Comparison of ENCODE assay signal across 17 mouse cellular contexts in the genomic region with DNA sequence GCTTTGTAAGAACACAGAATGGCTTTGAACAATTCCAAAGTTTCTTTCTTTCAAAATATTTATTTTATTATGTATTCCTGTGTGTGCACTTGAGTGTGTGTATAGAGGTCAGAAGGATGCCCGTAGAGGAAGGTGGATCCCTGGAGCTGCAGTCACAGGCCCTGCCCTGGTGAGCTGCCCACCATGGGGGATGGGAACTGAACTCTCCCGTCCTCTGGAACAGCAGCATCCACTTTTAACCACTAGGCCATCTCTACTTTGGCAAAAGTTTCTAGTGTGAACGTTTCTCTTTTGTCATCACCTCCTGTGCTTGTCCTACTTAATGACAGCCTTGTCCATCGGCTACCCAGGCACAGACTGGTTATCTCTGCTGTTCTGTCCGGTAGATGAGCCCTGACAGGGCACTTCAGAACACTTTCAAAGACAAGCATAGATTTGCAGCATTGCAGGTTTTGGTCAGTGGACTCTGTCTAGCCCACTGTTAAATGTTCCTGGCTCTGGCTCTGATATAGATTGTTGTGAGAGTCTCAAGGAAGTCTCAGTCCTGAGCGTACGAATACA. TPM values are rescaled to one million over a fixed set of nuclear protein-coding genes. Genes with fewer than 3 reads are reported as not detected.
A peak's percentile ranks its signal among the peaks of the same experiment; 100 is the strongest.
DNase-seq lines count a peak whose midpoint lies in the region; ATAC-seq and TF ChIP-seq lines count a peak whose summit lies in the region.
"Had no signal": no experiment of that assay in that cellular context is flagged by ENCODE, and none has a peak within 500 bp of the region (broad histone marks: within the 10 kb centered on the region; RNA-seq: fewer than 3 reads in every experiment).

No protein-coding gene starts in this region.

- no peak overlapping the region for H3K4me2 ChIP-seq in heart, embryonic 12.5 days
- no peak overlapping the region for H3K4me2 ChIP-seq in kidney, embryonic 16.5 days (replicated peaks; ENCODE audit: low read depth, low read length)
- H3K4me2 ChIP-seq: embryonic facial prominence, embryonic 15.5 days; heart, embryonic 15.5 days had no signal

- 44% methylated on average over 7 of the region's 7 CpGs for WGBS in heart, adult 2 months
- WGBS in heart, embryonic 12.5 days, result 23% methylated on average over 7 of the region's 7 CpGs
- WGBS in kidney, embryonic 16.5 days, result 79% methylated on average over 7 of the region's 7 CpGs

- H3K79me2 ChIP-seq in heart, adult 2 months (replicated peaks; ENCODE audit: control insufficient read depth, insufficient read depth, low read length), result peaks cover 10% of the 10 kb centered on the region

- H3K9ac ChIP-seq in heart, adult 2 months (ENCODE audit: low read depth, low read length), result no peak overlapping the region
- H3K9ac ChIP-seq in heart, embryonic 12.5 days, result no peak overlapping the region
- no peak overlapping the region for H3K9ac ChIP-seq in kidney, embryonic 16.5 days (replicated peaks; ENCODE audit: low read length)
- H3K9ac ChIP-seq: embryonic facial prominence, embryonic 15.5 days; heart, embryonic 15.5 days had no signal

- no peak overlapping the region for H3K4me3 ChIP-seq in heart, adult 2 months
- H3K4me3 ChIP-seq in heart, embryonic 12.5 days, result no peak overlapping the region
- H3K4me3 ChIP-seq in kidney, embryonic 16.5 days (ENCODE audit: low read length), result no peak overlapping the region
- H3K4me3 ChIP-seq: embryonic facial prominence, embryonic 15.5 days; erythroblast, embryonic 14.5 days; forebrain, embryonic 10.5 days; heart, embryonic 15.5 days had no signal

- intact Hi-C loops in heart, adult 2 months (cut with DNase I), result no loop called here
- intact Hi-C loops in heart, postnatal 10 days (cut with DNase I), result no loop called here

- peak in 1 of 2 experiments; percentile 31 for DNase-seq in heart, adult 2 months
- DNase-seq in kidney, adult 18-20 months, result no peak
- DNase-seq in heart, postnatal 10 days, result peak; percentile 45 to 46
- no peak for DNase-seq in layer of hippocampus, adult 8-10 months (ENCODE audit: low spot score in 2 of 2)
- no peak for DNase-seq in left cerebral cortex, adult 9 months (ENCODE audit: low spot score in 2 of 2)
- DNase-seq: adrenal gland, postnatal 10 days; cerebellum, adult 11 months; cerebellum, adult 8-10 months; embryo, embryonic 11 days had no signal

- H3K36me3 ChIP-seq in heart, adult 2 months (ENCODE audit: control insufficient read depth, insufficient read depth, low read length), result peaks cover 2% of the 10 kb centered on the region; the same call in 1 of the 2 replicates
- peaks cover 7% of the 10 kb centered on the region; the same call in 1 of the 2 replicates for H3K36me3 ChIP-seq in heart, embryonic 12.5 days
- no peaks in the 10 kb centered on the region for H3K36me3 ChIP-seq in kidney, embryonic 16.5 days (ENCODE audit: insufficient read depth, low read length)
- H3K36me3 ChIP-seq: heart, embryonic 15.5 days had no signal

- TF ChIP-seq POLR2A in heart, adult 2 months (IDR thresholded peaks at IDR 0.05; ENCODE audit: insufficient read depth, low read depth, low read length), result no peak

- no peak overlapping the region for H3K27ac ChIP-seq in heart, adult 2 months
- H3K27ac ChIP-seq in heart, embryonic 12.5 days (ENCODE audit: poor library complexity, severe bottlenecking), result no peak overlapping the region
- 0 out of 2 replicates have a peak overlapping the region, but pooled peaks have one; percentile 43 for H3K27ac ChIP-seq in kidney, embryonic 16.5 days (ENCODE audit: low read length)
- H3K27ac ChIP-seq: embryonic facial prominence, embryonic 15.5 days; forebrain, embryonic 10.5 days; heart, embryonic 15.5 days; hindbrain, postnatal 0 days had no signal

- TF ChIP-seq CTCF in heart, adult 2 months (IDR thresholded peaks at IDR 0.05), result peak; percentile 38

- peaks cover 17% of the 10 kb centered on the region for H3K4me1 ChIP-seq in heart, adult 2 months (ENCODE audit: control insufficient read depth, insufficient read depth, low read length)
- peaks cover 56% of the 10 kb centered on the region for H3K4me1 ChIP-seq in heart, embryonic 12.5 days (replicated peaks)
- H3K4me1 ChIP-seq in kidney, embryonic 16.5 days (ENCODE audit: insufficient read depth, low read length), result peaks cover 65% of the 10 kb centered on the region

- ATAC-seq in heart, embryonic 12.5 days (ENCODE audit: insufficient number of reproducible peaks, low FRiP score), result no peak
- ATAC-seq in kidney, embryonic 16.5 days (ENCODE audit: low FRiP score, low TSS enrichment), result no peak
- ATAC-seq: forebrain, embryonic 14.5 days; hindbrain, postnatal 0 days had no signal

- TF ChIP-seq EP300 in heart, adult 2 months (IDR thresholded peaks at IDR 0.05; ENCODE audit: insufficient read depth, low read depth, low read length), result 0 out of 2 replicates have a peak, but pooled peaks have one; percentile 25

- no peaks in the 10 kb centered on the region for H3K27me3 ChIP-seq in heart, adult 2 months (ENCODE audit: control insufficient read depth, insufficient read depth, low read length)
- H3K27me3 ChIP-seq in heart, embryonic 12.5 days (replicated peaks), result 0 out of 2 replicates have a peak, but pooled peaks cover 12% of the 10 kb centered on the region
- no peaks in the 10 kb centered on the region for H3K27me3 ChIP-seq in kidney, embryonic 16.5 days (ENCODE audit: insufficient read depth, low read length)
- H3K27me3 ChIP-seq: embryonic facial prominence, embryonic 15.5 days; heart, embryonic 15.5 days had no signal

- H3K9me3 ChIP-seq in heart, embryonic 12.5 days (replicated peaks), result no peaks in the 10 kb centered on the region
- H3K9me3 ChIP-seq in kidney, embryonic 16.5 days (ENCODE audit: low read length), result no peaks in the 10 kb centered on the region
- H3K9me3 ChIP-seq: embryonic facial prominence, embryonic 15.5 days; forebrain, embryonic 10.5 days; heart, embryonic 15.5 days had no signal

RNA-seq across cellular contexts. Expression of a gene that starts 56.9 kb away (rescaled TPM):
- total RNA-seq in heart, adult 2 months (2021), result 10 to 100 TPM; 26.8 to 27.8 TPM
- polyA plus RNA-seq in heart, adult 2 months (2012; rRNA removed), result 11.1 and 11.8 TPM in 2 replicates
- 8.1 and 8.7 TPM in 2 replicates for polyA plus RNA-seq in heart, embryonic 12.5 days (2016; fragmentation: Nextera tagmentation; extraction: Ambion mirVana)
- polyA plus RNA-seq in kidney, embryonic 16.5 days (2015; fragmentation: Nextera tagmentation; extraction: Ambion mirVana), result 10.9 and 11.0 TPM in 2 replicates
- 10 to 100 TPM; 38.9 to 41.4 TPM for total RNA-seq in heart, postnatal 10 days (2021)
- total RNA-seq in layer of hippocampus, adult 8-10 months (2022), result 100 to 1,000 TPM in 3 of 4 experiments, 10 to 100 TPM in 1; 88.8 to 107 (median 100) TPM

Comparison
In these comparisons a context has a peak if more than half of its experiments do, and no peak if none do; other contexts are left out.
1. DNase-seq: peak in heart, postnatal 10 days (2 of 2); none in kidney, adult 18-20 months (single experiment), layer of hippocampus, adult 8-10 months (0 of 2) and left cerebral cortex, adult 9 months (0 of 2).